Mouse (Mus musculus) kidney, adult 2 months (tissue): ENCODE measurements around the gene Zbtb17. TPM values are rescaled to one million over a fixed set of nuclear protein-coding genes. Genes with fewer than 3 reads are reported as not detected.

Source experiments
- DNase-seq: peaks from one replicate; pipeline ENCODE4 v3.0.0; 2021
- H3K27ac ChIP-seq: fragments of 200-500 bp; 2 replicates; pipeline ENCODE4 v1.5.1; 2012; ENCODE audit warnings: low read depth, low read length, control low read depth, inconsistent platforms; ENCODE audit not compliant: insufficient read depth
- H3K27me3 ChIP-seq: fragments of 200-500 bp; replicated peaks from 2 replicates; pipeline ENCODE4 v1.6.1; 2012; ENCODE audit warnings: mild to moderate bottlenecking, moderate library complexity, low read length, inconsistent platforms; ENCODE audit not compliant: control insufficient read depth, insufficient read depth
- H3K36me3 ChIP-seq: fragments of 200-500 bp; 2 replicates; pipeline ENCODE4 v1.6.1; 2012; ENCODE audit warnings: mild to moderate bottlenecking, moderate library complexity, low read length, inconsistent platforms; ENCODE audit not compliant: control insufficient read depth, insufficient read depth
- H3K4me1 ChIP-seq: fragments of 200-500 bp; 2 replicates; pipeline ENCODE4 v1.6.1; 2011; ENCODE audit warnings: low read length; ENCODE audit not compliant: control insufficient read depth, insufficient read depth
- H3K4me3 ChIP-seq: fragments of 200-500 bp; 2 replicates; pipeline ENCODE4 v1.5.1; 2011; ENCODE audit warnings: mild to moderate bottlenecking, low read depth, low read length, control low read depth; ENCODE audit not compliant: insufficient read depth
- CTCF ChIP-seq: fragments of 200-500 bp; conservative IDR thresholded peaks from 2 replicates; pipeline ENCODE4 v1.5.1; 2011; ENCODE audit warnings: low read depth, mild to moderate bottlenecking, control low read depth, low read length, moderate library complexity, mixed read lengths; ENCODE audit not compliant: insufficient read depth, insufficient read length
- POLR2A ChIP-seq: fragments of 200-500 bp; IDR thresholded peaks from one replicate; pipeline ENCODE4 v1.6.1; 2011; ENCODE audit warnings: low read depth, low read length, control low read depth
- WGBS: fragments of 180-500 bp; shearing (Covaris S2); methylation state at CpG from one replicate; pipeline ENCODE4 v1.1.7; 2018; 5-methylcytosine and 5-hydroxymethylcytosine counted together
- polyA plus RNA-seq: library from polyadenylated mRNA; depleted of rRNA; stranded (reverse); fragments of >200 nt; gene quantifications from 2 replicates; pipeline ENCODE4 v1.2.3, GENCODE M21; 2012

The Zbtb17 gene
- polyA plus RNA-seq, 1 experiment, result 23.4 TPM

DNA sequence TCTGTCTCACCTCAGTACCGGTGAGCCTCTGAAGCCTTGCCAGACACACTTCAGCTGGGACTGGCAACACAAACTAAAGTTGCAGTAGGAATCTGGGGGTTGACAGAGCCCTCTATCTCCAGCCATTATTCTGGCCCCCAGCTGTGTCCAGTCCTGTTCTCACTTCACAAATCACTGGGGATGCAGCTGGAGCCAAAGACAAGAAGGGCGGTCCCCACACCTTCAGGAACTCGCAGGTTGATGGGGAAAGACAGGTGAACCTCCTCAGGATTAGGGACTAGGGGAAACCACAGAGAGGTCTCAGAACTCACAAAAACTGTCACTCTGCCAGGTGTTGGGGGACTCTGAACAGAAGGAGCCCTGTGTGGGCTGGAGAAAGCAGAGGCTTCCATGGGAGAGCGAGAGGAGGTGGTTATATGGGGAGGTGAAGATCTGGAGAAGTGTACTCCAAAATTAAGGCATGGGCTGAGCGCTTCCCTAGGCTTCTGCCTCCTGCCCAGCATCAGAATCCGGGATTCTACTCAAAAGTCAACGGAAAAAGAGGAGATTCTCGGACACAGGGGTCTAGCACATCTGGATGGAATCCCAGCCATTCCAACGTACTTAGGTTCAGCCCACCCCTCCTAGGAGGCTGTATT lies 24.1 kb upstream of the Zbtb17 start, which contains the start of gene Hspb7:
TSS of gene Hspb7 (plus strand) at position 588 of the 638 bp plus-strand sequence.
- H3K36me3 ChIP-seq, result no peaks in the 10 kb centered on the region
- DNase-seq, result no peak
- H3K4me3 ChIP-seq, result no peak within 1 kb of the TSS
- no peaks in the 10 kb centered on the region for H3K27me3 ChIP-seq
- TF ChIP-seq POLR2A, result no peak
- TF ChIP-seq CTCF, result no peak
- peak within 1 kb of the TSS; percentile 49 for H3K27ac ChIP-seq
- WGBS, result 68% methylated on average over 9 of the region's 9 CpGs
- peaks cover 5% of the 10 kb centered on the region for H3K4me1 ChIP-seq

DNA sequence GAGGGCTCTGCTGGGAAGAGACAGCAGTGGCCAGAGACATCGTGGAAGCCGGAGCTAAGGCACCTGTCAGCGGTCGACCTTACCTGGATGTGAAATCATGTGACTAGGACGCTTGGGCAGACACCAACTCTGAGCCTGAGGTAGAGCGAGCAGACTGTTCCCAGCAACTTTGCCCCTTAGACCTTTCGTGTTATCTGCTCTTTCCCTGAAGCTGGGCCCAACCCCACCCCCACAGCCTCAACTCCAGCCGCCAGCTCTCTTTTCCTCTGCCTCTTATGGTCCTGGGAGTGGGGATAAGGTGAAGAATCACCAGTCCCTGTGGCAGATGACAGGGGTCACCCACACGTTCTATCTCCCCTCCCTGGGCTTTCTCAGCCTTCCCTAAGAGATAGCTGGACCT lies 23.6 kb upstream of the Zbtb17 start:
- Histone ChIP-seq H3K27ac (no peak overlapping the region), H3K27me3 (no peaks in the 10 kb centered on the region), H3K4me1 (peaks cover 5% of the 10 kb centered on the region), H3K36me3 (no peaks in the 10 kb centered on the region), H3K4me3 (no peak overlapping the region)
- WGBS, result 48% methylated on average over 9 of the region's 9 CpGs
- TF ChIP-seq POLR2A (no peak), CTCF (no peak)
- DNase-seq, result no peak

DNA sequence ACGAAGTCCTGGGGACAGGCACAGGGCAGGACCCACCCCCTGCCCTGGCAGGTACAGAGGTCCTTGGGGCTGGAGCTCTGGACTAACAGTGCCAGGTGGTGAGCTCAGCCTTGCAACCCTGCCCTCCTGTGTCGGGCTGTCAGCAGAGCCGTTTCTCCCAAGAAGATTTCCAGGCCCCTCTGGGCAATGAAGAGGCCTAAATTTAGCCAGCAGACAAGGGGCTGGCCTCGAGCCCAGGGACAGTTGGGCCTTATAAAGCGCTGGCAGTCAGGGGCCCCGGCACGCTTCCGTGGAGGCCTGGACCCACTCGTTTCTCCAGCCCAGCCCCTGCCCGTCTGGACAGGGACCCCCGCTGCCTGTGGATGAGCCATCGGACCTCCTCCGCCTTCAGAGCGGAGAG lies 23.0 kb upstream of the Zbtb17 start:
- DNase-seq, result no peak
- Histone ChIP-seq H3K27me3 (no peaks in the 10 kb centered on the region), H3K4me1 (peaks cover 5% of the 10 kb centered on the region), H3K4me3 (no peak overlapping the region), H3K36me3 (no peaks in the 10 kb centered on the region), H3K27ac (no peak overlapping the region)
- no peak for TF ChIP-seq CTCF
- no peak for TF ChIP-seq POLR2A
- 64% methylated on average over 14 of the region's 14 CpGs for WGBS

DNA sequence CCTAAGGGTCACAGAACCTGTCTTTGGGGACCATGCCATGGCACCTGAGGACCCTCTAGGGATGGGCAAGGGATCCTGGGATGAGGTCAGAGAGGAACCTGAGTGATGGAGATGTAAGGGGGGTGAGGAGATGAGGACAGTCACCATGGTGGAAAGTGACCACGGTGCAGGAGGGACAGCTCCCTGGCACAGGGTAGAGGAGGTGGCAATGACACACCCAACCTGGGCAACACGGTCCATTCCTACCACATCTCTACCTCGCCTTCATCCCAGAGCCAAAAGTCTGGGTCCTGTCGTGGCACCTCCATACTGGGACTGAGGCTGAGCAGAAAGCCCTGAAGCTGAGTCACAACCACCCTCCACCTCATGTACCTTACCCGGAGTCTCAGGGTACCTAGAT lies 21.6 kb upstream of the Zbtb17 start:
- Histone ChIP-seq H3K4me3 (no peak overlapping the region), H3K4me1 (peaks cover 5% of the 10 kb centered on the region), H3K27ac (no peak overlapping the region)

DNA sequence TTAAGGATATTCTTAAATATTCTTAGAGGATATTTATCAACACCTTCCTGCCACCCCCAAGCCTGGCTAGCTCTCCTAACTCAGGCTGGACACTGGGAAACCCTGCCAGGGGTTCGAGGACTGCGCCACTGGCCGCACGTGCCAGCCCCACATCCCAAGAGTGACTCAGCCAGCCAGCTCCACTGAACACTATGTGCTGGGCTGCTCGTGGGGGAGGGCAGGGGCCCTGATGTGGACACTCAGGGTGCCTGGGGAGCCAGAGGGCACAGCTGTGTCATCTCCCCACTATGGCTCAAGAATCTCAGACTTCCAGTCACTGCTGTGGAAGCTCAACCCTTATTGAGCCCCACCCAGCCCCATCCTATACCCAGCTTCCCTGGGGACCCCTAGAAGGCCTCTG lies 21.2 kb upstream of the Zbtb17 start:
- H3K4me1 ChIP-seq, result peaks cover 5% of the 10 kb centered on the region
- TF ChIP-seq CTCF, result no peak
- TF ChIP-seq POLR2A, result no peak
- H3K36me3 ChIP-seq, result no peaks in the 10 kb centered on the region
- H3K27me3 ChIP-seq, result no peaks in the 10 kb centered on the region
- H3K4me3 ChIP-seq, result no peak overlapping the region
- no peak for DNase-seq
- 82% methylated on average over 5 of the region's 5 CpGs for WGBS
- no peak overlapping the region for H3K27ac ChIP-seq

More for the DNA sequence above, 21.6 kb upstream of the Zbtb17 start:
- Histone ChIP-seq H3K27me3 (no peaks in the 10 kb centered on the region), H3K36me3 (no peaks in the 10 kb centered on the region)
- no peak for DNase-seq
- TF ChIP-seq POLR2A (no peak), CTCF (no peak)
- WGBS, result 88% methylated on average over 5 of the region's 5 CpGs

DNA sequence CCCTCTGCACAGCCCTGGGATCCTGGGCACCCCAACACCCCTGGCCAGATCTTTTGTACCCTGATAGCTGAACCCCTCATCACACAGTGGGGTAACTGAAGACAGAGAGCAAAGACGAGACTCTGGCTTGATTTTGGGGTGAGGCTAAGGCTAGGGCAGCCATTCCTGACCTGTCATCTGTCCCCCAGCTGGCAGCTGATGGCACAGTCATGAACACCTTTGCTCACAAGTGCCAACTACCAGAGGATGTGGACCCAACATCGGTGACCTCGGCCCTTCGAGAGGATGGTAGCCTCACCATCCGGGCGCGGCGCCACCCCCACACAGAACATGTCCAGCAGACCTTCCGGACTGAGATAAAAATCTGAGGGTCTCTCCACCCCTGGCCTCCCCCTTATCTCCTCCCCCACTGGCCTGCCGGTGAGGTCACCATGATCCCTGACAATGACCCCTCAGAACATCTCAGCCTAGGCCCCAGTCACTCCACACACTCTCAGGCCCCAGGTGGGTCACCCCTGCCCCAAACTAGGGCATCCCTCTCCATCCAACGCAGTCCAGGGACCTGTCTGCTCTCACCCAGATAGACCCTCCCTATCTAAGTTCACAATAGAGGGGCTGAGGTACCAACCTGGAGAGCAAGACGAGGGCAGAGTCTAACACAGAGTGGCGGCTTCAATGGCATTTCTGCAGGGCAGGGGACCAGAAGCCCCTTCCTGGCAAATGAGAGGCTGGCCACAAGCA lies 20.6 kb upstream of the Zbtb17 start:
- Histone ChIP-seq H3K36me3 (no peaks in the 10 kb centered on the region), H3K4me3 (no peak overlapping the region), H3K27me3 (no peaks in the 10 kb centered on the region), H3K4me1 (peaks cover 5% of the 10 kb centered on the region), H3K27ac (no peak overlapping the region)
- WGBS, result 91% methylated on average over 13 of the region's 13 CpGs
- TF ChIP-seq CTCF (no peak), POLR2A (no peak)
- no peak for DNase-seq

DNA sequence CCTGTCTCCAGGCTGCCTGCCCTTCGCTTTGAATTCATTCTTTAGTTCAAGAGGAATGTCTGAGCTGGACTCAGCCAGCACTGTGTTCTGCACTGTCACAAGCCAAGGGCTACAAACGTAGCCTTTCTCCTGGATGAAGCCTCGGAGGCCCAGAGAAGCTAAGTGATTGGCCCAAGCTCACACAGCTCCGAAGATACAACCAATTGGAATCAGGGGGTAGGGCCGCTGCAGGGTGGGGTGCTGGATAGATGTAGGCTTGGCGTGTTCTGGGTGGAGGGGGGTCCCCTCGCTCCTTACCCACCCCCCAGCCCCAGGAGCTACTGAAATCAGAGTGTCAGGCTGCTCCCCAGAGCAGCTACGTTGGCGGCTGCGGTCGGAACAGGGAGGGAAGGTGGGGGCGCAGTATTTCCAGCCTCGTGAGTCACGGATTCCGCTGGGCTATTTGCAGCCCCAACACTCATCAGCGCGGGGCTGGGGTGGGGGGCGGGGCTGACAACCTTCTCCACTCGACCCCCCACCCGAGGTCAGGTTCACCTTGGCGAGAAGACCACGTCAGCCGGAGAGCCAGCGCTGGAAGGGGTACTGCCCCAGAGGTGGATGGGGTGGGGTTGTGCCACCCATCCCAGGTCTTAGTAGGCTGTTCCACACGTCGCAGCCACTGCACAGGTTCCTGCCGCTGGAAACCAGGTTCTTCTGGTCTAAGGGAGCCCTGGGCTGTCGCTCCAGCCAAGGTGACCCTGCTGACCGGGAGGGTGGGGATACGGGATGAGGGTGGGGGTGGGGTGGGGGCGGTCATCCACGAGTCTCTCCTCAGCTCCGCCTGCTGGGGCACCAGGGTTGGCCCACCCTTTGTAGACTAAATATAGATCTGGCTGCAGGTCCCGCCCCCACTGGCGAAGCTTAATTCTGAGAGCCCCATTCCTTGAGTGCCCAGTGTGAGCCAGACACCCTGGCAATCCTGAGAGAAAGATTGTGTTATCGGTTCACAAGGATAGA lies 18.7 kb upstream of the Zbtb17 start:
- DNase-seq, result peak; percentile 76
- TF ChIP-seq POLR2A, result no peak
- no peak for TF ChIP-seq CTCF
- H3K27me3 ChIP-seq, result no peaks in the 10 kb centered on the region
- WGBS, result 5% methylated on average over 36 of the region's 36 CpGs
- H3K27ac ChIP-seq, result peak overlapping the region; percentile 88
- peak overlapping the region; percentile 51 for H3K4me3 ChIP-seq
- H3K36me3 ChIP-seq, result no peaks in the 10 kb centered on the region
- peaks cover 5% of the 10 kb centered on the region for H3K4me1 ChIP-seq
